Mouse (Mus musculus): ENCODE data around the gene Efs. TPM values are rescaled to one million over a fixed set of nuclear protein-coding genes. Genes with fewer than 3 reads are reported as not detected.
A peak's percentile ranks its signal among the peaks of the same experiment; 100 is the strongest.
"Not testable (repeated sequence)": the region's sequence is repeated elsewhere in the genome, so short reads cannot be mapped to it uniquely, and the experiment has no call there.

Efs gene
- total RNA-seq (2021), result 10 to 100 TPM; 15.0 to 15.9 TPM

DNA sequence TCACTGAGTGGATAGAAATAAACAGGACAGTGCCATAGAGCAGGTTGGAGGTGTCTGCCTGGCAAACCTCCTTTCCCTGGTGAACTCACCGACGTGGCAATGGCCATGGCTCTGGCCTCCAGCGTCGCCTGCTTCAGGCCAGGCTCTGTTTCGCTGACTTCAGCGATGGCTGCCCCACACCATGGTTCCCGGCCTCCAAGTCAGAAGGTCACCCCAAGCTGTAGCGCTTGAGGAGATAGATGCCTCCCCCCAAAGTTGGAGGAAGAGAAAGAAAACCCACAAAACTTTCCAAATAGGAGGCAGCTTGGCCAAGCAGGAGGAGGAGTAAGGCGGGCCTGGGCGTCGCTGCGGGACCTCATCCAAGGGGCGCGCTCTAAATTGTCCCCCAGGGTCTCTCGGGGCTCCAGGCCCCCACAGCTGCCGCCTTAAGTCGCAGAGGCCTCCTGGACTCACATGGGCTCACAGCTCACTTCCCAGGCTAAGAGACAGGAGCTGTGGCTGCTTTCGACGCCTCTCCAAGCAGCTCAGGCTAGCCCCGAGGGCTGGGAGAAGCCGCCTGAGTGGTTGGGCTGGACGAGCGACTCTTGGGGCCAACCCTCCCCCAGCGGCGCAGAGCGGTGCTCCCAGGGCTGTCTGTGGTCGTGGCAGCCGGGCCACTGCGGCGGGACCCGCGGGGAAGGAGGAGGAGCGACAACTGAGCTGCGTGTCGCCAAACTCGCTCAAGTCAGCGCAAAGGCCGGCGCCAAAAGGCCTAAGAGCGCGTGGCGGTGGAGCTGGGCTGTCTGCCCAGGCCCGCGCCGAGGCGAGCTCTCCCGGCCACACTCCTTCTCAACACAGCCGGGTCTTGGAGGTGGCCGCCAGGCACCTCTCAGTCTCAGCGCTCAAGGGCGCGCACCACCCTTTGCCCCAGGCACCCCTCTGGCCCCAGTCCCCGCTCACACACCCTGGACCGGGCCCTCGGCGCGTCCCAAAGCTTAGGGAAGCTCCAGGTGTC lies at the start of gene Efs:
Gene Efs (minus strand): TSS at position 778 of the 994 bp plus-strand sequence.
- intact Hi-C loops (cut with DNase I), result no loop called here
- DNase-seq, result peak; percentile 82

DNA sequence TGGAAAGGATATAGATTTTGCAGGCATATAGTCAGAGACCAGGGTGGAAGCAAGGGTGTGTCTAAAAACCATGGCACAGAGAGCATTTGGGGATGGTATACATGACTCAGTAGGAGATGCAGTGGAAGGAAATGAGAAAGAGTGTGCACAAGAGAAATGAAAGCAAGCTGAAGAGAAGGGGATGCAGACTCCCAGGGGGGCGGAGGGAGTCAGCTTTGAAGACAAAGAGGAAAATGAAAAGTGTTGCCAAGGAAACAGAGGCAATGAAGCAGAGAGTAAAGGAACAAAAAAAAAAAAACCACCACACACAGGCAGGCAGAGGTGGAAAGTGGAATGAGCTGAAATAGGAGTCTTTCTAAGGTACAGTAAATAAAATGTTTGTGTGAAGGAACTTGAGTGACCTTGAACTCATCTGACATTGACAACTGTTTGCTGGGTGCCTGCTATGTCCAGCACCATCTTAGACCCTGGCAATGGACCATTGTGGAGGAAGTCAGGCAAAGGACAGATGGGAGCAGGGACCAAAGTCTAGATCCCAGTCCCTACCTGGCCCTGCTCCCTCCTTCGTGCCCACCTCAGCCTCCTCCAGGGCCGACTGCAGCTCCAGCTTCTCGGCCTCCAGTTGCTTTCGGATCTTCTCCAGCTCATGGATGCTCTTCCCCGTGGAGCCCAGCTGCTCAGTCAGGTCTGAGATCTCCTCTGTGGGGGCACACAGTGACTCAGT lies 48.3 kb upstream of the Efs start:
- peak; percentile 29 for DNase-seq
- intact Hi-C loops (cut with DNase I), result no loop called here

DNA sequence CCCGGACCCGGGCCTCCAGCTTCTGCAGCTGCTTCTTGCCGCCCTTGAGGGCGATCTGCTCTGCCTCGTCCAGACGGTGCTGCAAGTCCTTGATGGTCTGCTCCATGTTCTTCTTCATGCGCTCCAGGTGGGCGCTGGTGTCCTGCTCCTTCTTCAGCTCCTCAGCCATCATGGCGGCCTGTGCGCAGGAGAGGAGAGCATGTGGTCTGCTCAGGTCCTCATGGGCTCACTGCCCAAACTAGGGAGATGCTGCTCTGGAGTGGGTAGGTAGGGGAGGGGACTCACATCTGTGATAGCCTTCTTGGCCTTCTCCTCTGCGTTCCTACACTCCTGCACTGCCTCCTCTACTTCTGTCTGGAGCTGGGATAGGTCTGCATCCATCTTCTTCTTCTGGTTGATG lies 46.9 kb upstream of the Efs start:
- DNase-seq; intact Hi-C loops (cut with DNase I): not testable (repeated sequence)

DNA sequence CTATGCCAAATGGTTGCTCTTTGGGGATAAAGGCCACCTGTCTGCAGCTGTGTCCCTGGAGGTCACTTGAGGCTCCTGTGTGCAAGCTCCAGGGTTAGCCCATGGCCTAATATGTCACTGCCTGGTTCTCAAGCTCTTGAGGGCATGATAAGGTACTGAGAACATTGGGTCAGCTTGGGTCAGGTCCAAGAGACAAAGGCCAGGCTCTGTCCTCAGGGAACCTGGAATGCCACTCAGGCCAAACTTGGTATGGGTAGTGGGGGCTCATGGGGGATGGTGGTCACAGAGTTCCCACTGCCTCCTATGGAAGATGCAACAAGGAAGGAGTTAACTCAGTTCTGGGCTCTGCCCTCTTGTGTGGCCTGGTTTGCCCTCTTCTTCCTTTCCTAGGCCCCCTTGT lies 42.4 kb upstream of the Efs start:
- no peak for DNase-seq
- intact Hi-C loops (cut with DNase I), result no loop called here

DNA sequence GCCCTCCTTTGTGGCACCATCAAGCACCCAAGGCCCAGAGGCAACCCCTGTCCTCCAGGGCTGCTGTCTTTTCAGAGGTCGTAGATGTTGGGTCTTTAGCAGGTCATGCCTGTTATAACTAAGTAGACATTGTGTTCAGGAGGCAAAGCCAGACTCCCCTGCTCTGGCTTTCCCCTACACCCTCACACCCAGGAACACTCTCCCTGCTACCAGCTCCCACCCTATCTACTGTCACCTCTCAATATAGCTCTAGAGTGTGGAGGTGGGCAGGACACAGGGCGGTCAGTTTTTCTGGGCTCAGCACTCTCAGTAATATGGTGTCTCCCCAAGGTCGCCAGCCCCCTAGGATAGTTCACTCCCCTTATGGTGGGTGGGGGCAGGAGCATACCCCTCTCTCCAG lies 41.9 kb upstream of the Efs start:
- intact Hi-C loops (cut with DNase I), result no loop called here
- DNase-seq, result no peak

DNA sequence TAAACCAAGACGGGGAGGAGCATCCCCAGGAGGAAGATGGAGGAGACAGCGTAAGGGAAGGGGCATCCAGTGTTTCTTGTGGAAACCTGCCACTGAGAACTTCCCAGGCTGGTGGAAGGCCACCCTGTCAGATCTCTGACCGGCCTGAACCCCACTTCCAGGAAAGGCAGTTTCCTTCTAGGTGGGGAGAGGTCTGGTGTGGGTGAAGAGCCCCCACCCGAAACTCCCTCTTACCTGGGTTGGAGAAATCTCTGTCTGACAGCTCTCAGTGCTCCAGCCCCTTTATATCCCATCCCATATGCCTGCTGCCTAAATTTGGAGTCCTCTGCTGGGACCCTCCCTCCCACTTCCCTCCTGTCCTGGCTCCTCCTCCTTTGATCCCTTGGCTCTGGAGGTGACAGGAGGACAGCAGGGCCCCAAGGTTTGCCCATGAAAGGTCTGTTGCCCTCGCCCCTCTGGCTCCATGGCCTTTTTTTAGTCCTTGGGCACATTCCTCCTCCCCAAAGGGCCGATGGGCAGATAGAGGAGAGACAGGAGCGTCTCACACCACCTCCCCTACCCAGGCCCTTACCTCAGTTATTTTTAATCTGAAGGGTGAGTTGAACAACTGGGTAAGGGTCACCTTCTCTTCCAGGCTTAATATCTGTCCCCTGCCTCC lies 40.5 kb upstream of the Efs start, which contains the start of gene Myh6:
Gene Myh6 (minus strand): TSS at position 608 of the 658 bp plus-strand sequence.
- no peak for DNase-seq
- intact Hi-C loops (cut with DNase I), result no loop called here

DNA sequence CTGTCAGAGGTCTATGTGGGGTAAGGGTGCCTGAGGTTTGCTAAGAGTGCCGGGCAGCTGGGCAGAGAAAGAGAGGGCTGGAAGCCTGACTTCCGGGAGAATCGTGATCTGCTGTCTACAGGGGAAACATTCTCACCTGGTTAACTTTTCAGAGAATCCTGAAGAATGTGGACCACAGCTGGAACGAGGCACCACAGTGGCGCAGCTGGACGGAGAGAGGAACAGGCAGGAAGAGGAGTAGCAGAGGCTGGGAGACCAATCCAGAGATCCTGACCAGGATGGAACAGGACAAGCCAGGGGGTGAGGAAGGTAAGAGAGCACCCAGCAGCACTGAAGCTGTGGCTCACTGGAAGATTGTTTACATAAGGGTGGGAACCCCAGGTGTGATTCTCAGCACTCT lies 39.7 kb upstream of the Efs start:
- DNase-seq, result no peak
- intact Hi-C loops (cut with DNase I), result no loop called here

DNA sequence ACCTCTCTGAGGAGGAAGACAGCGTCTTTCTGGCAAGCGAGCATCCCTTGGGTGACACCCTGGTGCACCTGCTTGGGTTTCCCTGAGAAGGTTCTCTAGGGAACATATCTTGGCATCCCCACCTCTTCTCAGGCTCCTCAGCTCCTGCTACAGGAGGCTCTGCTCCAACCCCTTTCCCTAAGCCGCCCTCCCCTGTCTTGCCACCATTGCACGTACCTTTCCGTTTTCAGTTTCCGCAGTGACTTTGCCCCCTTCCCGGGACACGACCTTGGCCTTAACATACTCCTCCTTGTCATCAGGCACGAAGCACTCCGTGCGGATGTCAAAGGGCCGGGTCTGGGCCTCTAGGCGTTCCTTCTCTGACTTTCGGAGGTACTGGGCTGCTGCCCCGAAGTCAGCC lies 39.1 kb upstream of the Efs start:
- intact Hi-C loops (cut with DNase I), result no loop called here

DNA sequence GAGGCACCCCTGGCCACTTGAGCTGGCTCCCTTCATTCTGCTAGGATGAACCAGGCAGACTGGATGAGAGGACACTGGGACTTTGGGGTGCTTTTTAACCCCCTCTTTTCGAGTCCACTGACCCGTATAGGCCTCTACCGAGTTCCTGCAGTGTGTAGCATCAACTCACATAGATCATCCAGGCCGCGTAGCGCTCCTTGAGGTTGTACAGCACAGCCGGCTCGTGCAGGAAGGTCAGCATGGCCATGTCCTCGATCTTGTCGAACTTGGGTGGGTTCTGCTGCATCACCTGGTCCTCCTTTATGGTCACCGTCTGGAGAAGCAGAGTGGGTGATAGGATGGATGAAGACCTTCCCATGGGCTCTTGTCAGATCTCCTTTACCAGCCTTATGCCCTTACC lies 37.8 kb upstream of the Efs start:
- DNase-seq, result no peak
- intact Hi-C loops (cut with DNase I), result no loop called here

More for the DNA sequence above, 39.1 kb upstream of the Efs start:
- no peak for DNase-seq

DNA sequence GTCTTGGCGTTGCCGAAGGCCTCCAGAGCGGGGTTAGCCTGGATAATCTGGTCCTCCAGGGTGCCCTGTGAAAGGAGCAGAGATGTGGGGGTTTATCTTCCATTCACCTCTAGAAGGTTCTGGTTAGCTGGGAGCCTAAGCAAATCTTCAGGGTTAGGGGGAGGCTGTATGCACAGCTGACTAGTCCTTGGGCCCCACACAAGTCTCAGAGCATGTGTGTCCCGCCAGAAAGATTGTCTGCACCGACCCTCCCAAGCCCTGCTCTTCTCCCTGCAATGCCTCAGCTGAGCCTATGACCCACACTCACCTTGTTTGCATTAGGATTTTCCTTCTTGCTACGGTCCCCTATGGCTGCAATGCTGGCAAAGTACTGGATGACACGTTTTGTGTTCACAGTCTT lies 36.8 kb upstream of the Efs start:
- DNase-seq, result no peak
- intact Hi-C loops (cut with DNase I), result no loop called here

DNA sequence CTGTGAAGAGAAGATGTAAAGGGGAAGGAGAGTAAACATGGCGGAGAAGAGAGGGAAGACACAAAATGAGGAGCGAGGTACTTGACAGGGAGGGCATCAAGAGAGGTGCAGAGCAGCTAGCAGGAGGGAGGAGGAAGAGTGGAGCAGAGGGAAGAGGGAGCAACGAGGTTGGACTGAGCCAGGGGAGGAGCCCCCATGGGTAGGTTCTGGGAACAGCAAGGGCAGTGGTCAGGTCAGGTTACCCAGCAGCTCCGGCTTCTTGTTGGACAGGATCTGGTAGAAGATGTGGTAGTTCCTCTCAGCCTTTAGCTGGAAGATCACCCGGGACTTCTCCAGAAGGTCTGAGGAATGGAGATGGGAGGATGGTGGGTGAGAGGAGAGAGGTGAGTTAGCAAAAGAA lies 35.6 kb upstream of the Efs start:
- intact Hi-C loops (cut with DNase I), result no loop called here
- DNase-seq, result no peak

DNA sequence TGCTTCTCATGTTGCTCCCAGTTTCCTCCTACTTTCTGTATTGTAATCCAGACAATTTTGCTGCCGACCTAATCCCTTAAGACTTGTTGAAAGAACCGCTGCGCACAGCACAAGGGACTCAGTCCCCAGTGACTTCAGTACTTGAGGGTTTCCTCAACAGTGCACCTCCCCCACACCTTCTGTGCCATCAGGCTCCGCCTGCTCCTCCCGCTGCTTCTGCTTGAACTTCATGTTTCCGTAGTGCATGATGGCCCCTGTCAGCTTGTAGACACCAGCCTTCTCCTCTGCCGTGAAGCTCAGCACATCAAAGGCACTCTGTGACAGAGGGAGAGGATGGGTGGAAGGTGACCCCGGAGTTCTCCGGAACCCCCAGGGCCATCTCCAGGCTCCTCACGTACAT lies 34.8 kb upstream of the Efs start:
- no peak for DNase-seq
- intact Hi-C loops (cut with DNase I), result no loop called here

DNA sequence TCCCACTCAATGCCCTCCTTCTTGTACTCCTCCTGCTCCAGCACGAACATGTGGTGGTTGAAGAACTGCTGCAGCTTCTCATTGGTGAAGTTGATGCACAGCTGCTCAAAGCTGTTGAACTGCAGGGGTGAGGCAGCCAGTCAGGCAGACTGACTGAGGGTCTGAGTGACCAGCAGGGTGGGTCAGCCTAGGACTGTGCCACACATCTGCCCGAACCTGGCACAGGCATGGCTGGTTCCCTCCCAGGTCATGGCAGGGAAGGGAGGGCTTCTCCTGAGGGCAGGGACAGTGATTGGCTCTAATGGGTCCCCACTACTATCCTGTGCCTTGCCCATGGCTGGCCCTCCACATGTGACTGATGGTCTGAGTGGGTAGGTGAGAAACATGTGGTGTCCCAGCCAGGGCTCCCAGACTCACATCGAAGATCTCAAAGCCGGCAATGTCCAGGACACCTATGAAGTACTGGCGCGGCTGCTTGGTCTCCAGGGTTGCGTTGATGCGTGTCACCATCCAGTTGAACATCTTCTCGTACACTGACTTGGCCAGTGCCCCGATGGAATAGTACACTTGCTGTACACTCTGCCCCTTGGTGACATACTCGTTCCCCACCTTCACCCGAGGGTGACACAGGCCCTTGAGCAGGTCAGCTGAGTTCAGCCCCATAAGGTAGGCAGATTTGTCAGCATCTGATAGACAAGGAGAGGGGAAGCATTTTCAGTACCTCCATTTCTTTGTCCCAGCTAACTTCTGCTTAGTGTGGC lies 34.1 kb upstream of the Efs start:
- DNase-seq; intact Hi-C loops (cut with DNase I): not testable (repeated sequence)

DNA sequence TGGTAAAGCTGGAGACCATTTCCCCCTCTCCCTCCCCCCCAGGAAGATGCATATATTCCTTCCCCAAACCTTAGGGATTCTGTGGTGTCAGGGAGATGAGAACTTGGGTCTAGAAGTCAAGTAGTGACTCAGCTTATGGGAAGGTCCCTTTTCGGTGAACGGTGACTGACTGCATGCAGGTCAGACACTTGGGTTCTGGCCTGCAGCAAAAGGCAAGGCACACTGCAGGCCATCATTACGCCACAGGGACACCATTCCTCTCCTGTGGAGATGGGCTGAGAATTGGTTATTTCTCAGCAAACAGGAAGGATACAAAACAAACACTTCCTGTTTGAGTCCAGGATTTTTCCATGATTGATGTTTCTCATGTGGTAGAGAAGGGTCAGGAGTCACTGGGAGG lies 33.3 kb upstream of the Efs start:
- no peak for DNase-seq
- intact Hi-C loops (cut with DNase I), result no loop called here

DNA sequence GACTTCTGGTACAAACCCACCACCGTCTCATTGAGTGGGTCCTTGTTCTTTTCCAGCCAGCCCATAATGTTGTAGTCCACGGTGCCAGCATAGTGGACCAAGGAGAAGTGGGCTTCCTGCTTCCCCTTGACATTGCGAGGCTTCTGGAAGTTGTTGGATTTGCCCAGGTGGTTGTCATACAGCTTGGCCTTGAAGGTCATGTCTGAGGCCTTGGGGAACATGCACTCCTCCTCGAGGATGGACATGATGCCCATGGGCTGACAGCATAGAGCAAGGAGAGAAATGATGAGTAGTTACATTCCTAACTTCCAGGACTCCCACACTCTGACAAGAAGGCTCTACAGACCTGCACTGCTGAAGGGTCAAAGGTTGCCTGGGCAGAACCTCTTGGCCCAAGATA lies 32.6 kb upstream of the Efs start:
- no peak for DNase-seq
- intact Hi-C loops (cut with DNase I), result no loop called here

DNA sequence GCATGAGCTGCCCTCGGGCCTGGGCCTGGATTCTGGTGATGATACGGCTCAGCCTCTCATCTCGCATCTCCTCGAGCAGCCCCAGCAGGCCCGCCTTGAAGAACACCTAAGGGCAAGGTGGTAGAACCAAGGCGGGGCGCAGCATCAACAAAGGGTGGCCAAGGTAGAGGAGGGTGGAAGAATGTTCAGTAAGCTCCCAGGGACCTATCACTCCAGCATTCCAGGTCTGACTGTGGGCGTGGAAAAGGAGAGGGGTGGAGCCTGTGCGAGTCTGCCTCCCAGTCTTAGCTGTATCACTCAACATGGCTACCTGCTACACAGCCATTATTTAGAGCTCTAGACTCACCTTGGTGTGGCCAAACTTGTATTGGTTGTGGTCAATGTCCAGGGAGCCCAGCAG lies 30.6 kb upstream of the Efs start:
- intact Hi-C loops (cut with DNase I), result no loop called here
- DNase-seq, result no peak

DNA sequence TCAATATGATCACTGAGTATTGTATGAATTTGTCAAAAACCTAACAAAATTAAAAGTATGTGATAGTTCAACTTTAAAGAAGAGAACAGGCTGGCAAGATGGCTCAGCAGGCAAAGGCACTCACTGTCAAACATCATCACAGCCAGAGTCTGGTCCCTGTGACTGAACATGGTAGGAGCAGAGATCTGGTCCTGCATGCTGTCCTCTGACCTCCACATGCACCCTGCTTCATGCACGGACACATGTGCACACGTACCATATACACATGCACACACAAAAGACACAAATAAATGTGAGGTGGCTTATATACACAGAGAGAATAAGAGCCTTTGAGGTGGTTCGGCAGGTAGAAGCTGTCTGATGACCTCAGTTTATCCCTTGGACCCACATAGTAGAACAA lies 29.6 kb upstream of the Efs start:
- DNase-seq, result no peak
- intact Hi-C loops (cut with DNase I), result no loop called here

DNA sequence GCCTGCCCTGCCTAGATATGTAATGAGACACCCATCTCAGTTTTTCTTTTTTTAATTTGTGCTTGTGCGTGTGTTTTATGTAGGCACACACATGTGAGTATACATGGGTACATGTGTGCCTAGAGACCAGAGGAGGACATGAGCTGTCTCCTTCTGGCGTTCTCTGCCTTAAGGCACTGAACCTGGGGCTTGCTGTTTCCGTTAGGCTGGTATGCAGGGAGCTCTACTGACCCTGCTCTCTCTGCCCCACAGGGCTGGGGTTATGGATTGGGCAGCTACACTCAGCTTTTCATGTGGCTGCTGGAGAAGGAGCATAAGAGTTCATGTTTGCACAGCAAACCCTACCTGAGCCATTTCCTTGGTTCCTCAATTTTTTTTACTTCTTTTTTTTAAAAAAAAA lies 28.5 kb upstream of the Efs start:
- no peak for DNase-seq
- intact Hi-C loops (cut with DNase I), result no loop called here

DNA sequence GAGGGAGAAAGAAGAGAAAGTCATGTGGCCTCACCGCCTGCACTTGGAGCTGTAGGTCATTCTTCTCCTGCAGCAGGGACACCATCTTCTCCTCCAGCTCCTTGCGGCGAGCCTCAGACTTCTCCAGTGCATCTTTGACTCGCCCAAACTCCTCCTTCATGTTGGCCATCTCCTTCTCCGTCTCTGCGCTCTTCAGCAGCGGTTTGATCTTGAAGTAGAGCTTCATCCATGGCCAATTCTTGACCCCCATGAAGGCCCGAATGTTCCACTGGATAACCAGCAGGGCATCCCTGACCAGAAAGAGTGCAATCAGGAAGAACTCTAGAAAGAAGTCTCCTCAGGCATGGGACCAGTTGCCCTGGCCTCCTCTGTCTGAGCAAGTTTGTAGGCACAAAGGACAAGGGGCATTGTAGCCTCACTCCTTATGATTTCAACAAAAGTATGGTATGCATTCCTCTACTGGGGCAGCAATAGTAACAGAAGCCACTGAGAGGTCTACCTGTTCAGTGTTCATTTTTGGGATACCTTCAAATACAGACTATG lies 27.8 kb upstream of the Efs start:
- no peak for DNase-seq
- intact Hi-C loops (cut with DNase I), result no loop called here

DNA sequence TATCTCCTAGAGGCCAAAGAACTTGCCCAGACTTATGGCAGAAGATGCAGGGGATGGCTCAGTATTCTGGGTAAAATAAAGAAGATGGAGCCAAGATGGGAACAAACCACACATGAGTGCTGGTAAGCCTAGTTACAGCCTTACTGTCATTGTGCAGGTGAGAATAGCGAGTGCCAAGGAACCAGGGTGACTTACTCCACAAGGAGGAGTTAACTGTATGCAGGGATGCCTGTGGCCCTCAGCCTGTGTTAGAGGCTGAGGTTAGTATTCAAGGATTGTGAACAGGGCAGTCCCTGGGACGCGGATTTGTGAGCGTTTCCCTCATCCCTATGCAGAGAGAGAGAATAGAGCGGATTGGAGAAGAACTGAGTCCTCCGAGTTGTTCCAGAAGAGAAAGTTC lies 25.7 kb upstream of the Efs start:
- intact Hi-C loops (cut with DNase I), result no loop called here
- DNase-seq, result no peak

Data from left cerebral cortex, postnatal 4 days (tissue).